Mouse (Mus musculus) megakaryocyte, adult 5-6 weeks (primary cell): Measurements from ENCODE around the gene Larp1. TPM values are rescaled to one million over a fixed set of nuclear protein-coding genes. Genes with fewer than 3 reads are reported as not detected.
"Not testable (repeated sequence)": the region's sequence is repeated elsewhere in the genome, so short reads cannot be mapped to it uniquely, and the experiment has no call there.

ENCODE experiments used
- ATAC-seq: 2 replicates; pipeline ENCODE4 v1.8.0; 2016; ENCODE audit warnings: mild to moderate bottlenecking, inconsistent platforms; ENCODE audit not compliant: poor library complexity, severe bottlenecking
- total RNA-seq, 2 experiments: library from RNA; stranded (forward) in 1 of 2; stranded (reverse) in 1 of 2; fragments of 153-499, 151-499 nt in 1 of 2; fragments of 221-1000, 200-1000 nt in 1 of 2; gene quantifications; 2 replicates each; pipeline versions ENCODE4 v1.2.3 to v1.2.4; 2015 to 2017

Larp1 gene
- total RNA-seq, 2 experiments from 2014 or later = 29.8 to 62.3 TPM

GRCm38 (mm10) chr11:58025881-58026280 lies 17.0 kb downstream of the Larp1 start:
- no peak for ATAC-seq

GRCm38 (mm10) chr11:58026337-58026736 lies 17.5 kb downstream of the Larp1 start:
- ATAC-seq = 0 out of 2 replicates have a peak, but pooled peaks have one; percentile 30

GRCm38 (mm10) chr11:58026860-58027259 lies 18.0 kb downstream of the Larp1 start:
- ATAC-seq = no peak

GRCm38 (mm10) chr11:58028981-58029380 lies 20.1 kb downstream of the Larp1 start:
- ATAC-seq = no peak

- peak; percentile 65 for ATAC-seq
These were observed 21.0 kb downstream of the Larp1 start for GRCm38 (mm10) chr11:58029869-58030268.

GRCm38 (mm10) chr11:58031176-58031575 lies 22.3 kb downstream of the Larp1 start:
- peak; percentile 32; the same call in 1 of the 2 replicates for ATAC-seq

- no peak for ATAC-seq
These were observed 24.8 kb downstream of the Larp1 start for GRCm38 (mm10) chr11:58033635-58034034.

- peak; percentile 56; the same call in 1 of the 2 replicates for ATAC-seq
These were observed 30.2 kb downstream of the Larp1 start for GRCm38 (mm10) chr11:58039027-58039426.

GRCm38 (mm10) chr11:58042861-58043431 lies 34.1 kb downstream of the Larp1 start:
- no peak for ATAC-seq

GRCm38 (mm10) chr11:58046438-58046837 lies 37.6 kb downstream of the Larp1 start:
- no peak for ATAC-seq

GRCm38 (mm10) chr11:58057455-58057854 lies 48.6 kb downstream of the Larp1 start:
- peak; percentile 70 for ATAC-seq

- ATAC-seq = not testable (repeated sequence)
These were observed 50.9 kb downstream of the Larp1 start for GRCm38 (mm10) chr11:58059752-58060151.

GRCm38 (mm10) chr11:58061218-58061617 lies 52.4 kb downstream of the Larp1 start:
- not testable (repeated sequence) for ATAC-seq

GRCm38 (mm10) chr11:58062586-58062985 lies 53.7 kb downstream of the Larp1 start:
- no peak for ATAC-seq

- no peak for ATAC-seq
These were observed 56.2 kb downstream of the Larp1 start for GRCm38 (mm10) chr11:58065025-58065424.

- no peak for ATAC-seq
These were observed 64.1 kb downstream of the Larp1 start for GRCm38 (mm10) chr11:58072978-58073377.

- ATAC-seq = no peak
These were observed 68.4 kb downstream of the Larp1 start for GRCm38 (mm10) chr11:58077270-58077669.

- no peak for ATAC-seq
These were observed 72.9 kb downstream of the Larp1 start for GRCm38 (mm10) chr11:58081716-58082115.

GRCm38 (mm10) chr11:58092541-58092940 lies 83.7 kb downstream of the Larp1 start:
- ATAC-seq = peak; percentile 80

- peak; percentile 45 for ATAC-seq
These were observed 84.2 kb downstream of the Larp1 start, which contains the start of gene Gm12248 for GRCm38 (mm10) chr11:58093021-58093528. TSS of gene Gm12248 (minus strand) at chr11:58093134.

- no peak for ATAC-seq
These were observed 85.9 kb downstream of the Larp1 start for GRCm38 (mm10) chr11:58094766-58095165.

GRCm38 (mm10) chr11:58095561-58095960 lies 86.7 kb downstream of the Larp1 start:
- ATAC-seq = no peak

GRCm38 (mm10) chr11:58096160-58096559 lies 87.3 kb downstream of the Larp1 start:
- peak; percentile 75 for ATAC-seq
